Mouse (Mus musculus) midbrain, embryonic 15.5 days (tissue): Measurements from ENCODE around the gene Fgfr2. TPM values are rescaled to one million over a fixed set of nuclear protein-coding genes. Genes with fewer than 3 reads are reported as not detected.

Experiments used
- ATAC-seq: fragments of 200-750 bp; cut with Nextera tagmentation; replicated peaks from 2 replicates; pipeline ENCODE4 v1.8.0; 2017; ENCODE audit warnings: moderate TSS enrichment
- H3K27ac ChIP-seq: fragments of 300-500 bp; sonication (generic); 2 replicates; pipeline ENCODE4 v1.5.1; 2015; ENCODE audit warnings: mild to moderate bottlenecking, inconsistent platforms
- H3K27me3 ChIP-seq: fragments of 300-500 bp; sonication (generic); replicated peaks from 2 replicates; pipeline ENCODE4 v1.6.1; 2015; ENCODE audit warnings: inconsistent platforms
- H3K36me3 ChIP-seq: fragments of 300-500 bp; sonication (generic); replicated peaks from 2 replicates; pipeline ENCODE4 v1.6.1; 2015; ENCODE audit warnings: inconsistent platforms
- H3K4me1 ChIP-seq: fragments of 300-500 bp; sonication (generic); 2 replicates; pipeline ENCODE4 v1.6.1; 2015; ENCODE audit warnings: inconsistent platforms
- H3K4me2 ChIP-seq: fragments of 300-500 bp; sonication (generic); 2 replicates; pipeline ENCODE4 v1.6.1; 2015; ENCODE audit warnings: inconsistent platforms, mild to moderate bottlenecking, moderate library complexity
- H3K4me3 ChIP-seq: fragments of 300-500 bp; sonication (generic); 2 replicates; pipeline ENCODE4 v1.5.1; 2015; ENCODE audit warnings: mild to moderate bottlenecking, inconsistent platforms
- H3K9ac ChIP-seq: fragments of 300-500 bp; sonication (generic); 2 replicates; pipeline ENCODE4 v1.6.1; 2015; ENCODE audit warnings: mild to moderate bottlenecking, inconsistent platforms
- H3K9me3 ChIP-seq: fragments of 300-500 bp; sonication (generic); 2 replicates; pipeline ENCODE4 v1.6.1; 2016; ENCODE audit warnings: inconsistent platforms
- WGBS: fragments of 180-500 bp; shearing (Covaris S2); methylation state at CpG from one replicate; pipeline ENCODE4 v1.1.7; 2015; ENCODE audit warnings: mixed read lengths; 5-methylcytosine and 5-hydroxymethylcytosine counted together
- polyA plus RNA-seq: library from polyadenylated mRNA; unstranded; fragments of >200 nt; fragmentation: Nextera tagmentation; extraction: Ambion mirVana; gene quantifications from 2 replicates; pipeline ENCODE4 v1.2.1, GENCODE M21; 2015

The Fgfr2 gene
- polyA plus RNA-seq, 1 experiment from 2014 or later, result 23.3 TPM

- WGBS, result 72% methylated on average over 6 of the region's 6 CpGs
- H3K27me3 ChIP-seq, result peaks cover 2% of the 10 kb centered on the region; the same call in 1 of the 2 replicates
- no peak overlapping the region for H3K4me3 ChIP-seq
- no peak overlapping the region for H3K4me2 ChIP-seq
- H3K9me3 ChIP-seq, result no peaks in the 10 kb centered on the region
- H3K9ac ChIP-seq, result no peak overlapping the region
- ATAC-seq, result 0 out of 2 replicates have a peak, but pooled peaks have one; percentile 46
- H3K27ac ChIP-seq, result no peak overlapping the region
- H3K36me3 ChIP-seq, result no peaks in the 10 kb centered on the region
- peaks cover 12% of the 10 kb centered on the region; the same call in 1 of the 2 replicates for H3K4me1 ChIP-seq
Measured at GRCm38 (mm10) chr7:132211920-132212701, 911.0 kb downstream of the Fgfr2 start.

GRCm38 (mm10) chr7:132210616-132211015, 912.5 kb downstream of the Fgfr2 start:
- ATAC-seq, result no peak
- Histone ChIP-seq H3K36me3 (no peaks in the 10 kb centered on the region), H3K4me1 (peaks cover 12% of the 10 kb centered on the region; the same call in 1 of the 2 replicates)

GRCm38 (mm10) chr7:132208946-132209651, 914.1 kb downstream of the Fgfr2 start:
- H3K9ac ChIP-seq, result no peak overlapping the region
- no peak for ATAC-seq
- H3K4me3 ChIP-seq, result no peak overlapping the region
- H3K4me1 ChIP-seq, result peaks cover 12% of the 10 kb centered on the region; the same call in 1 of the 2 replicates
- H3K36me3 ChIP-seq, result no peaks in the 10 kb centered on the region
- WGBS, result 67% methylated on average over 9 of the region's 9 CpGs
- no peak overlapping the region for H3K4me2 ChIP-seq
- no peak overlapping the region; the same call in 1 of the 2 replicates for H3K27ac ChIP-seq
- no peaks in the 10 kb centered on the region for H3K9me3 ChIP-seq
- no peaks in the 10 kb centered on the region; the same call in 1 of the 2 replicates for H3K27me3 ChIP-seq

More at GRCm38 (mm10) chr7:132210616-132211015, 912.5 kb downstream of the Fgfr2 start:
- H3K9me3 ChIP-seq, result no peaks in the 10 kb centered on the region
- H3K4me3 ChIP-seq, result no peak overlapping the region
- H3K4me2 ChIP-seq, result no peak overlapping the region
- H3K27ac ChIP-seq, result no peak overlapping the region
- peaks cover 1% of the 10 kb centered on the region; the same call in 1 of the 2 replicates for H3K27me3 ChIP-seq
- WGBS, result 78% methylated on average over 5 of the region's 5 CpGs
- H3K9ac ChIP-seq, result no peak overlapping the region

DNA sequence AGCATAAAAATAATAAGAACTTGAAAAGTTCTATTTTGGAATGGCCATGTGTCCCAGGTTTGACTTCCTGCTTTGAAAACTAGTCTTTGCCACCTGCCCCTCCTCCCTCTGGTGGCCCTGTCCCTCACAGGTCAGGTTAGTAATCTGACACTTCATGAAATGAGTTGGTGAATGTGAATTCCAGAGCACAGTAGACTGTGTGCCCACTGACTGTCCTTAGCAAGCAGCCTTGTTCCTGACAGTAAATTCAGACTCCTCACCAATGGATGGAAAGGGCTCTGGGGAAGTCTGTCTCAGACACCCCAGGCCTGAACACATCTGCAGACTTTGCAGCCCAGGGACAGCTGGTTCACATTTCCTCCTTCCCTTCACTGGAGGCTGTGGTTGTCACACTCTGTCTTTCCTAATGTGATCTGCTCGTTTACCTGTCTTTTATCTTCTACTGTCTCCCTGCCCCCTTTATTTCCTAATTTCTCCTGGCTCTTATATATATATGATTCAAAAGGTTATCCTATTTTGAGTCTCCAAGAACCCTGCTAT, 919.0 kb downstream of the Fgfr2 start:
- no peak overlapping the region for H3K4me2 ChIP-seq
- WGBS, result 38% methylated on average over 1 of the region's 1 CpGs
- H3K9ac ChIP-seq, result no peak overlapping the region
- no peaks in the 10 kb centered on the region for H3K4me1 ChIP-seq
- H3K9me3 ChIP-seq, result no peaks in the 10 kb centered on the region
- H3K36me3 ChIP-seq, result no peaks in the 10 kb centered on the region
- no peak overlapping the region for H3K4me3 ChIP-seq
- H3K27me3 ChIP-seq, result no peaks in the 10 kb centered on the region
- H3K27ac ChIP-seq, result no peak overlapping the region
- no peak for ATAC-seq

DNA sequence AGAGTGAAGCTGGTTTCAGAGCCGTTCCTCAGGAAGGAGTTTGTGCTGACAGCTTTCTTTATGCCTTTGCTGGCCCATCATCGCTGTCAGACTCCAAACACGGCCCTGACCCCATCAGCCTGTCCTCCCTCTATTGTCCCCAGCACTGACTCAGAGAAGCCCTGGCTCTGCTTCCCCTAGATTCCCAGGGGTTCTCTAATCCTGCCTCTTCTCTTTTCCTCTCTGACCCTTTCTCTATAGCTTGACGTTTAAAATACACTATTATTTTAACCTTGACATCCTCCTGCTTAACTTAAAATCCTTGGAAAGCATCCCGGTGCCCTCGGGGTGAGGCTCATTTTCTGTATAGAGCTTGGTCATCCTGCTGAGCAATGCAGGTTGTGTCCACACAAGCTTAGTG, 923.5 kb downstream of the Fgfr2 start:
- Histone ChIP-seq H3K36me3 (no peaks in the 10 kb centered on the region), H3K27me3 (no peaks in the 10 kb centered on the region), H3K27ac (no peak overlapping the region), H3K4me3 (no peak overlapping the region), H3K4me1 (no peaks in the 10 kb centered on the region), H3K4me2 (no peak overlapping the region), H3K9me3 (no peaks in the 10 kb centered on the region), H3K9ac (no peak overlapping the region)
- WGBS, result 18% methylated on average over 6 of the region's 6 CpGs
- no peak for ATAC-seq

- no peak for ATAC-seq
- 84% methylated on average over 1 of the region's 1 CpGs for WGBS
Measured at GRCm38 (mm10) chr7:132198806-132199205, 924.3 kb downstream of the Fgfr2 start.

DNA sequence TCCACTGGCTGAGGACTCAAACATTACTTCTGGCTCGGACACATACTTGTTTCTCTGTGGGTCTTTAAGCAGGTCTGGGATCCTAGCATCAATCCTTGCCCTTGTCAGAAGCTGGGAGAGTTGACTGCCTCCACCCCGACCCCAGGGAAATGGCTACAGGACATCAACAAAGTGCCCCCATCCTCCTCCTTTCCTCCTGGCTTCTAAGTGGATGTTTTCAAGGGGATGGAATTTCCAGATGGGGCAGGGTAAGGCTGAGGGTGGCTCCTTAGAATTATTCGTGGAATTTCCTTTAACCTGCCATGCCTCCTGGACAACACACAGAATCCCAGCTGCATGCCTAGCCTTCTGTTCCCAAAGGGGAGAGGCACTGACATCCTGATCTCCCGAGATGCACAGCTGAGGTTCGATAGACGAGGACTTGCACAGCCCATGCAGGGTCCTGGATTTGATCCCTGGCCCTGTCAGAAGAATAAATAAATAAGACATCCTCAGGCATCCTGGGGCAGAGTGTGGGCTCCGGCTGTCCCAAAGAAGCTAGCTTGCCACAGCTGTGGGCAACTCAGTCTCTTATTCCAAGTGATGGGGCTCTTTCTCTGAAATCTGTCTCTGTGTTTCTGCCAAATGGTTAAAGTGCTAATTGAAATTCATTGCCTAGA, 925.2 kb downstream of the Fgfr2 start:
- no peak overlapping the region for H3K27ac ChIP-seq
- H3K36me3 ChIP-seq, result no peaks in the 10 kb centered on the region
- no peaks in the 10 kb centered on the region for H3K27me3 ChIP-seq
- H3K4me1 ChIP-seq, result no peaks in the 10 kb centered on the region
- H3K4me2 ChIP-seq, result no peak overlapping the region
- no peak overlapping the region for H3K4me3 ChIP-seq
- no peak for ATAC-seq
- 62% methylated on average over 7 of the region's 7 CpGs for WGBS
- H3K9ac ChIP-seq, result no peak overlapping the region
- H3K9me3 ChIP-seq, result no peaks in the 10 kb centered on the region

More at GRCm38 (mm10) chr7:132198806-132199205, 924.3 kb downstream of the Fgfr2 start:
- Histone ChIP-seq H3K27me3 (no peaks in the 10 kb centered on the region), H3K4me2 (no peak overlapping the region), H3K9ac (no peak overlapping the region), H3K27ac (no peak overlapping the region), H3K9me3 (no peaks in the 10 kb centered on the region), H3K4me1 (no peaks in the 10 kb centered on the region), H3K4me3 (no peak overlapping the region), H3K36me3 (no peaks in the 10 kb centered on the region)

GRCm38 (mm10) chr7:132196581-132196980, 926.6 kb downstream of the Fgfr2 start:
- no peaks in the 10 kb centered on the region for H3K36me3 ChIP-seq
- H3K27me3 ChIP-seq, result no peaks in the 10 kb centered on the region
- no peaks in the 10 kb centered on the region for H3K4me1 ChIP-seq
- no peak overlapping the region for H3K27ac ChIP-seq
- H3K9ac ChIP-seq, result no peak overlapping the region
- no peak for ATAC-seq
- H3K4me3 ChIP-seq, result no peak overlapping the region
- H3K9me3 ChIP-seq, result no peaks in the 10 kb centered on the region
- no peak overlapping the region for H3K4me2 ChIP-seq
- WGBS, result 100% methylated on average over 1 of the region's 1 CpGs

DNA sequence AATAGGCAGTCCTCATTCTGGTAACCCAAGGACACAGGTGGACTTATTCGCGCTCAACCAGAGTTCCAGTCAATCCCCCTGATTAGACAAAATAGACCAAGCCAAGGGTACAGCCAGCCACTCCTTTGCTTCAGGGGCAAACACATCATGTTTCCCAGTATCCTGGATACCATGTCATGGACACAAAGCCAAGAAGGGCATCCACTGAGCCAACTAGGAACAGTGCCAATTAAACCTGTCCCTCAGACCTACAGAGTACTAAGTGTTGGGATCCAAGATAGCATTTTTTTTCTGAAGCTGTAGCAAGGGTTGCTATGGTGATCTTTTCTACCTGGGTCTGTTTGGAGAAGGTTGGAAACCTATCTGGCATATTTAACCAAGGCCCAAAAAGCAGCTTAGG, 929.5 kb downstream of the Fgfr2 start:
- Histone ChIP-seq H3K4me3 (no peak overlapping the region), H3K9me3 (no peaks in the 10 kb centered on the region), H3K27me3 (no peaks in the 10 kb centered on the region), H3K27ac (no peak overlapping the region), H3K9ac (no peak overlapping the region), H3K4me2 (no peak overlapping the region), H3K36me3 (no peaks in the 10 kb centered on the region), H3K4me1 (no peaks in the 10 kb centered on the region)
- ATAC-seq, result no peak
- WGBS, result 83% methylated on average over 2 of the region's 2 CpGs

DNA sequence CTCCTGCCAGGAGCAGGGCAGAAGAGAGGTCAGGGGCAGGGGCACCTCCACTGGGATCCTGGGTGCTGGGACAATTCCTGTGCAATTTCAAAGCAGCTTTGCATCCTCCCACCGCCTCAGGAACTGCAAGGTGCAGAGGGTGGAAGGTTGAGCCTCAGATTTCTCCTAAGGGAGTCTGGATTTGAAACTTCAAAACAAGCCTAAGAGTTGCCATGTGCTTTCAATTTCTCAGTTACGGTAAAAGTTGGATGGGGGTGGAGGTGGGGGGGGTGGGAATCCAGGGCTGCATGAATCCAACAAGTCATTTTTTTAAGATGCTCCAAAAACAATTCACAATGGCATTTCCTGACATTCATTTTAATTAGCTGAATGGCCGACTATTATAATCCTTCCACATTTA, 935.7 kb downstream of the Fgfr2 start:
- Histone ChIP-seq H3K9ac (no peak overlapping the region), H3K27ac (no peak overlapping the region), H3K4me1 (peaks cover 6% of the 10 kb centered on the region; the same call in 1 of the 2 replicates), H3K9me3 (no peaks in the 10 kb centered on the region), H3K36me3 (no peaks in the 10 kb centered on the region), H3K27me3 (no peaks in the 10 kb centered on the region), H3K4me2 (no peak overlapping the region), H3K4me3 (no peak overlapping the region)
- no peak for ATAC-seq
- WGBS, result 63% methylated on average over 3 of the region's 3 CpGs

- Histone ChIP-seq H3K4me1 (peaks cover 6% of the 10 kb centered on the region; the same call in 1 of the 2 replicates), H3K9ac (no peak overlapping the region), H3K36me3 (no peaks in the 10 kb centered on the region), H3K27ac (peak overlapping the region; percentile 60), H3K4me2 (no peak overlapping the region), H3K9me3 (no peaks in the 10 kb centered on the region), H3K27me3 (no peaks in the 10 kb centered on the region), H3K4me3 (no peak overlapping the region)
- ATAC-seq, result 0 out of 2 replicates have a peak, but pooled peaks have one; percentile 42
- WGBS, result 18% methylated on average over 5 of the region's 5 CpGs
Measured at GRCm38 (mm10) chr7:132183892-132184404, 939.2 kb downstream of the Fgfr2 start.
